ENCODE assay signal across 33 mouse cellular contexts in genomic region chr1:166149441-166149840, GRCm38 (mm10). TPM values are rescaled to one million over a fixed set of nuclear protein-coding genes. Genes with fewer than 3 reads are reported as not detected.
"Had no signal": no experiment of that assay in that cellular context is flagged by ENCODE, and none has a peak within 500 bp of the region (broad histone marks: within the 10 kb centered on the region; RNA-seq: fewer than 3 reads in every experiment).

No protein-coding gene starts in this region.

- H3K9me3 ChIP-seq: heart, embryonic 10.5 days; heart, embryonic 12.5 days; hindbrain, embryonic 10.5 days; hindbrain, embryonic 12.5 days; intestine, embryonic 15.5 days; limb, embryonic 10.5 days; limb, embryonic 12.5 days had no signal

- DNase-seq: gastrocnemius, postnatal 14 days; gastrocnemius, postnatal 36 days; heart, adult 18-20 months; heart, postnatal 10 days; heart, postnatal 4 days; kidney, adult 18-20 months; kidney, adult 8-10 months; kidney, postnatal 10 days; kidney, postnatal 25 days; kidney, postnatal 4 days; liver had no signal

- H3K27ac ChIP-seq: heart, embryonic 10.5 days; hindbrain, embryonic 10.5 days; hindbrain, embryonic 12.5 days; hindbrain, embryonic 14.5 days; intestine, embryonic 15.5 days; layer of hippocampus, adult 2 months; left cerebral cortex, adult 2 months; limb, embryonic 10.5 days; limb, embryonic 12.5 days had no signal

- H3K36me3 ChIP-seq: heart, embryonic 10.5 days; heart, embryonic 12.5 days; hindbrain, embryonic 10.5 days; hindbrain, embryonic 12.5 days; intestine, embryonic 15.5 days; limb, embryonic 10.5 days; limb, embryonic 12.5 days had no signal

- H3K9ac ChIP-seq: heart, embryonic 12.5 days; hindbrain, embryonic 12.5 days; hindbrain, embryonic 14.5 days; intestine, embryonic 15.5 days; limb, embryonic 12.5 days had no signal

- H3K4me3 ChIP-seq: heart, embryonic 10.5 days; heart, embryonic 12.5 days; hindbrain, embryonic 10.5 days; hindbrain, embryonic 12.5 days; intestine, embryonic 15.5 days; layer of hippocampus, adult 2 months; left cerebral cortex, adult 2 months; limb, embryonic 10.5 days; limb, embryonic 12.5 days had no signal

- ATAC-seq: hindbrain, embryonic 16.5 days; inflammation-experienced regulatory T-cells, adult 6 months; intestine, embryonic 15.5 days; intestine, postnatal 0 days had no signal

- H3K4me2 ChIP-seq: heart, embryonic 12.5 days; hindbrain, embryonic 12.5 days; hindbrain, embryonic 14.5 days; intestine, embryonic 15.5 days; limb, embryonic 12.5 days; liver, embryonic 11.5 days had no signal

- H3K4me1 ChIP-seq: hindbrain, embryonic 10.5 days; hindbrain, embryonic 12.5 days; limb, embryonic 12.5 days had no signal

RNA-seq across cellular contexts. Expression of gene Gpa33, which starts 19.4 kb away (rescaled TPM):
- total RNA-seq: gastrocnemius, adult 18-20 months; gastrocnemius, adult 8-10 months; gastrocnemius, postnatal 14 days; gastrocnemius, postnatal 36 days; heart, adult 18-20 months; heart, adult 8-10 months; heart, postnatal 10 days; heart, postnatal 25 days; heart, postnatal 4 days; layer of hippocampus, adult 2 months; layer of hippocampus, postnatal 10 days; layer of hippocampus, postnatal 25 days; left cerebral cortex, adult 2 months; left cerebral cortex, postnatal 14 days; left cerebral cortex, postnatal 36 days had no signal
- polyA plus RNA-seq: hindbrain, embryonic 14.5 days; hindbrain, embryonic 16.5 days; inflammation-experienced regulatory T-cells, adult 6 months; liver, embryonic 11.5 days had no signal

RNA-seq across cellular contexts. Expression of gene Dusp27, which starts 21.7 kb away (rescaled TPM):
- total RNA-seq: layer of hippocampus, adult 2 months had no signal
- polyA plus RNA-seq: inflammation-experienced regulatory T-cells, adult 6 months had no signal
